Mouse (Mus musculus) embryonic fibroblast, embryonic 13.5 days (primary cell): Measurements from ENCODE around the gene Gng3. TPM values are rescaled to one million over a fixed set of nuclear protein-coding genes. Genes with fewer than 3 reads are reported as not detected.
"Not testable (repeated sequence)": the region's sequence is repeated elsewhere in the genome, so short reads cannot be mapped to it uniquely, and the experiment has no call there.

Source experiments
- H3K27ac ChIP-seq: 2 replicates; pipeline ENCODE4 v1.5.1; 2012; ENCODE audit warnings: low read length, control low read depth, inconsistent platforms; ENCODE audit not compliant: insufficient read depth
- H3K4me1 ChIP-seq: 2 replicates; pipeline ENCODE4 v1.6.1; 2011; ENCODE audit warnings: low read length; ENCODE audit not compliant: control insufficient read depth, insufficient read depth
- H3K4me3 ChIP-seq: 2 replicates; pipeline ENCODE4 v1.5.1; 2011; ENCODE audit warnings: mild to moderate bottlenecking, control low read depth, low read length; ENCODE audit not compliant: insufficient read depth
- CTCF ChIP-seq: IDR thresholded peaks from 2 replicates; pipeline ENCODE4 v1.5.1; 2011; ENCODE audit warnings: mild to moderate bottlenecking, control low read depth, low read length, moderate library complexity, borderline replicate concordance; ENCODE audit not compliant: insufficient read depth
- POLR2A ChIP-seq: IDR thresholded peaks from 2 replicates; pipeline ENCODE4 v1.6.1; 2011; ENCODE audit warnings: low read depth, mild to moderate bottlenecking, control low read depth, low read length, moderate library complexity
- polyA plus RNA-seq: library from polyadenylated mRNA; stranded (reverse); fragments of >200 nt; gene quantifications from 2 replicates; pipeline ENCODE4 v1.2.4, GENCODE M21; 2011; ENCODE audit warnings: low read depth; ENCODE audit not compliant: missing spikeins, insufficient read length

Gng3 gene
- polyA plus RNA-seq, 1 experiment = not detected

DNA sequence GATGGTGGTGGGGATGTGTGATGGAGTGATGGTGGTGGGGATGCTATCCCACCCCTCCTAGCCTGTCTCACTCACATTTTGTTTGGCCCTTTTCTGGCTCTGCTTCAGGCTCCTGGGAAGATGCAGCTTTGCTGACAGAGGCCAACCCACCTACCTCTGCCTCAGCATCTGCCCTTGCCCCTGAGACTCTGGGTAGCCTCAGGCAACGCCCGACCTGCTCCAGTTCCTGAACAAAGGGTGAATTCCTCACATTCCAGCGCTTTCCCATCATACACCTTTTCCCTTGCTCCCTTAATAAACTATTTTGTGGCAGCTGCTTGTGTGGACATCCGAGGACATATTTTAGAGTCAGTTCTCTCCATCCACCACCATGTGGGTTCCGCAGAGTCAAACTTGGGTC lies 9.4 kb upstream of the Gng3 start:
- no peak overlapping the region for H3K4me3 ChIP-seq
- H3K4me1 ChIP-seq = 0 out of 2 replicates have a peak, but pooled peaks cover 2% of the 10 kb centered on the region
- TF ChIP-seq CTCF = no peak
- TF ChIP-seq POLR2A = no peak
- no peak overlapping the region for H3K27ac ChIP-seq

DNA sequence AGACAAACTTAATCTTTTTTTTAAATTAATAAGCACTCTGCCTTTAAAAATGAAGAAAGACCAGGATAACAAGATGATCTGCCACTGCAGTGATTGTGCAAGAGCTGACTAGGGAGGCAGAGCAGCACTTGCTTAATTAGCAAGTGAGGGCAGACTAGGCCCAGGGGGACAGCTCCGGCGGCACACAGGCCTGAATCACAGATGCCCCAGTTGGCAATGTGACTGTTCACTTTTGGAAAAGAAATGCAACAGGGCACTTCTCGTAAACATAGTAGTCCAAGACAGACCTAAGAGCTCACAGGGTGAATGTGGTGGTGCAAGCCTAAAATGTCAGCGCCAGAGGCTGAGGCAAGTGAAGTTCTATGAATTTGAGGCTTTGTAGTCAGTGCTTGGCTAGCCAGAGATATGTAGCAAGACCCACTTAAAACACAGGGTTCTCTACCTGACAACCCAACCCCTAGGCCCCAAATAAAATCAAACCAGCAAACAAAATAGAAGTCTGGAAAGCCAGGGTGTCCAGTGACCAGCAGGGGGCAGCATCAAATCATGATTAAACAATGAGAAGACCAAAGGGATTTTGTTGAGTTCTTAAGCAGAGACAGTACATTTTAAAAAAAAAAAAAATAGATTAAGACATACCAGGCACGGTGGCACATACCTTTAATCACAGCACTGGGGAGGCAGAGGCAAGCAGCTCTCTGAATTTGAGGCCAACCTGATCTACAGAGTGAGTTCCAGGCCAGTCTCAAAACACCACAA lies 5.6 kb upstream of the Gng3 start:
- TF ChIP-seq CTCF (0 out of 2 replicates have a peak, but pooled peaks have one; percentile 6), POLR2A (no peak)
- Histone ChIP-seq H3K4me3 (no peak overlapping the region), H3K27ac (no peak overlapping the region), H3K4me1 (no peaks in the 10 kb centered on the region)

DNA sequence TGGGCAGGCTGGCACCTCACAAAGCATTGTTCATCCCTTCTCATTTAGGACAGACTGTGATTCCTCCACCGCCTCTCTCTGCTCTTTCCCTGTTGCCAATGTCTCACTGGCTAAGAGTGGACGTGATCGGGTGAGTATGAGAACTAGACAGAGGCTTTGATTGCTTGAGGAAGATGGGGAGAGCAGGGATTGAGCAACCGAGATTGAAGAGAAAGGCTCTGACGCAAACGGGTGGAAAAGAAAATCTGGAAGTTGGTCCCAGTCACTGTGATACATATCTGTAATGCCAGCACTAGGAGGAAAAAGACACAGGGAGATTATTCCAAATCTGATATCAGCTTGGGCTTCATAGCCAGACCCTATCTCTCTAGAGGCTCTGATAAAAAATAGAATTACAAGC lies 4.0 kb upstream of the Gng3 start:
- H3K27ac ChIP-seq = no peak overlapping the region
- TF ChIP-seq POLR2A (no peak), CTCF (no peak)
- H3K4me3 ChIP-seq = no peak overlapping the region
- H3K4me1 ChIP-seq = no peaks in the 10 kb centered on the region

DNA sequence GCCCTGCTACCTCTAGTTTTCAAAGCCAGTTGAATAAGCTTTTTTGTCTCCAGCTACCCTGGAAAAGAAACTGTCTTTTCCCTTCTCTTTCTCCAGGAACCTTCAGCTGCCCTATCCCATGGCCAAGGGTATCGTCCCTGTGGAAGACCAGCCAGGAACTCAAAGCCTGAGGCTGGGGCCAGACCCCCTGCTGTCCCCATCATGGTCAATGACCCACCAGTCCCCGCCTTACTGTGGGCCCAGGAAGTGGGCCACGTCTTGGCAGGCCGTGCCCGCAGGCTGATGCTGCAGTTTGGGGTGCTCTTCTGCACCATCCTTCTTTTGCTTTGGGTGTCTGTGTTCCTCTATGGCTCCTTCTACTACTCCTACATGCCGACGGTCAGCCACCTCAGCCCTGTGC lies 2.0 kb upstream of the Gng3 start:
- Histone ChIP-seq H3K4me1 (no peaks in the 10 kb centered on the region), H3K4me3 (peak overlapping the region; percentile 30; the same call in 1 of the 2 replicates), H3K27ac (no peak overlapping the region)
- no peak for TF ChIP-seq CTCF
- no peak for TF ChIP-seq POLR2A

DNA sequence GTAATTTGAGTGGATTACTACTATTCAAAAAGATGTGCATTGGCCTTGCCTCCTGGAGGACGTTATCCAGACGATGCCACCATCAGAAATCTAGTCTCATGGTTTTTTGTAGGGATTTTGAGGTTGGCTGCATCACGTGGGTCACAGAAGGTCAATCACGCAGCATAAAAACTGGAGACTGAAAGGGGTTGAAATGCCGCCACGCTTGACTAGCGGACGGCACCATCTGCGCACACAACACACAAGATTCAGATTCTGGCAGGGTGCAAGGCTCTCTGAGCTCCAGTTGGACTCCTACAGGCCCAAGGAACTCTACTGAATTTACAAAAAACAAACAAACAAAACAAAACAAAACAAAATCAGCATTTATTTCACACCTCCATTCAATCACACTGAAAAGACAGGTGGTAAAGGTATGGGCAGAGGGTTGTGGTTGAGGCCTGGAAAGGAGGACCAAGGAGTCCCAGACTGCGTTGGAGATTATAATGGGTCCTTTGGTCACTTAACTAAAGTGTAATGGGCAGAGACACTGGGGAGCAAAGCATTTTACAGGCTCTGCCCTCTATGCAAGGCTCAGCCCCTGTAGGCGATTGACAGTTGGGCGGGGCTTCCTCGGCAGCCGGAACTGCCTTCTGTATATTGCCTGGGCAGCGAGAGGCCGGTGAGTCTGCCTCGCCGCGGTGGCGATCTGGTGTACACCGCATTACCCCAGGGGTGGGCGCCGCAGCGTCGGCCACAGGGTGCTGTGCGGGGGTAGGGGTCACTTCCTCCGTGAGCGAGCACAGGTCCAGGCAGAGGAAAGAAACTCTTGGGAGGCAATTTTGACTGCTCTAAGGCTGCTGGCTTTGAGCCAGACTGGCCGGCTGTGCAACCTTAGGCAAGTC lies 1.2 kb upstream of the Gng3 start:
- Histone ChIP-seq H3K4me3 (peak overlapping the region; percentile 30), H3K27ac (no peak overlapping the region), H3K4me1 (no peaks in the 10 kb centered on the region)
- TF ChIP-seq CTCF (no peak), POLR2A (peak; percentile 85)

DNA sequence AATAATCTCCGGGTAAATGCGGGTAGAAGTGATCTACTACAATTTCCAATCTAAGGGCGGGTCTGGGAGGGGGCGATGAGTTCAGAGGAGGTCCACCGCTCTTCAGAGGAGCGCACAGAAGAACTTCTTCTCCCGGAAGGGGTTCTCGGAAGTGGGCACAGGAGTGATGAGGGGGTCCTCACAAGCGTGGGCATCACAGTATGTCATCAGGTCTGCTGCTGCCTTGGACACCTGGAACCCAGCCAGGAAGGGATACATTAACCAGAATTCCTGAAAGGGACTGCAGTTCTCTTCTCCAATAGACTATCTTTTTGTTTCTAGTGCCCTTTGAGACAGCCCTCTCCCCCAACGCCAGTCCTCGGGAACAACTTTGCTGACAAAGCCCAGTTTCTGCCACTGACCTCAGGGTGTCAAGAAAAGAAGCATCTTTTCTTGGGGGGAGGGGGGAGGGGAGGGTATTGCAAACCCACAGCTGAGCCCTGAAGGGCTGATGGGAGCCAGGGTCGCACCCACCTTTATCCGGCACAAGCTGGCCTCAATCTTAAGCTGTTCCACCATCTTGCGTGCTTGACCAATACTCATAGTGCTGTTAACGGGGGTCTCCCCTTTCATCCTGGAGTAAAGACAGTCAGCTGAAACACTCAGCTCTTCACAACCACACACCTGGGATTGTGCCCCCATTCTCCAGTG lies 808 bp downstream of the Gng3 start:
- Histone ChIP-seq H3K27ac (peak overlapping the region; percentile 52; the same call in 1 of the 2 replicates), H3K4me1 (no peaks in the 10 kb centered on the region), H3K4me3 (peak overlapping the region; percentile 30; the same call in 1 of the 2 replicates)
- TF ChIP-seq POLR2A = no peak
- TF ChIP-seq CTCF = no peak

DNA sequence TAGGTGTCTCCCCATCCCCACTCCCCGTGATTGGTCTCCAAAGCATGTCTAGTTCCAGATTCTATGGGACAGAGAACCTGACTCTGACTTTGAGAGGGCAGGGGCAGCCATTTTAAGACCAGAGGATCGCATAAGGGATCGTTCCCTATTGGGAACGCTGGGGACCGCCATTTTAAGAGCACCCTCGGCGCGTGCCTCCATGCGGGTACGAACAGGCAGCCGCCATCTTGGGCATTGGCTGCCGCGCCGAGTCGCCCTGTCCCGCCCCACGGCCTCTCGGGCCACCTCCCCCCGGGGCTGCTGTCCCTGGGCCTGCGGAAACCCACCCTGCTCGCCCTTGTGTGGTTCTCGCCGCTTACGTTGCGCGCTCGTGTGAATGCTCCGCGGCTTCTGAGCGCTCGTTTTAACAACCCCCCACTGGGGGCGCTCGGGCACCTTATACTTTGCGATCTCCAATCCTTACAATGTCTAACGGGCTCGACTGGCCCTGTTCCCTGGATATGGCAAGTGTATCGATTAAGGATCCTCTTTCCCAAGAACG lies 1.7 kb downstream of the Gng3 start, which contains the start of gene Bscl2:
Gene Bscl2 (plus strand): TSS at position 217 of the 541 bp plus-strand sequence.
- peak within 1 kb of the TSS; percentile 30 for H3K4me3 ChIP-seq
- no peaks in the 10 kb centered on the region for H3K4me1 ChIP-seq
- peak; percentile 57 for TF ChIP-seq POLR2A
- TF ChIP-seq CTCF = no peak
- H3K27ac ChIP-seq = peak within 1 kb of the TSS; percentile 52

DNA sequence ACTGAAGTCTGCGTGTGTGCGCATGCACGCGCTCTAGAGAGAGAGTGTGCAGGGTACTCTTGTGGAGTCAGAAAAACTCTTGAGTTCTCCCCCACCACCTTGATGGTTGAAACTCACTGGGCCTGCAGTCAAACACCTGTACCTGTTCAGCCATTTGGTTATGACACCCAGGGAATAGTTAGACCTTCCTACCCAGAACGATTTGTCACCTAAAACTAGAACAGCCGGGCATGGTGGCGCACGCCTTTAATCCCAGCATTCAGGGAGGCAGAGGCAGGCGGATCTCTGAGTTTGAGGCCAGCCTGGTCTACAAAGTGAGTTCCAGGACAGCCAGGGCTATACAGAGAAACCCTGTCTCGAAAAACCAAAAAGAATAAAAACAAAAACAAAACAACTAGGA lies 2.7 kb downstream of the Gng3 start:
- H3K4me1 ChIP-seq, H3K4me3 ChIP-seq, H3K27ac ChIP-seq: not testable (repeated sequence)

DNA sequence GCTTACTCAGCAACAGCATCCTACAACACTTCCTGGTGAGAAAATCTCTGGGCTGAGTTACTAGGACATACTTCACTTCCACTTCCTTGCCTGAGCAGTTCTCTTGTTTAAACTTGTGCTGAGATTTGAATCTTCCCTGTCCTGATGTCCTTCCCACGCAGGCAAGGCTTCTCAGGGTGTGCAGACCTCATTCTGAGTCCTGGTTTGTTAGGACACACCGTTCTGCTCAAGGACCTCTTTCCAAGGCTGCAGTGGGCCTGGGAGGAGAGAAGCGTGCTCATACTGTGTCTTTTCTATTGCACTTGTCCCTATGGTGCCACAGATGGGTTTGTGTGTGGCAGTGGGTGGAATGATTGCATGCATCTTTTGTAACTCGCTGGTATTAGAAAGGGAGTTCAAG lies 6.0 kb downstream of the Gng3 start:
- Histone ChIP-seq H3K4me3 (no peak overlapping the region), H3K27ac (no peak overlapping the region), H3K4me1 (no peaks in the 10 kb centered on the region)
- TF ChIP-seq POLR2A = no peak
